Mouse (Mus musculus): ENCODE measurements at regions not wholly inside any gene's neighbourhood (a gene's known extent, or its start where the extent isn't known, plus 50 kb on each side); places are given as distances from the start of the nearest gene placed in this dataset.

GRCm38 (mm10) chr13:101570034-101570433, 198.0 kb downstream of the Pik3r1 start:
- Histone ChIP-seq H3K36me3 (replicated peaks; ENCODE audit: control insufficient read depth, insufficient read depth) (no peaks in the 10 kb centered on the region), H3K4me2 (replicated peaks) (no peak overlapping the region), H3K9me3 (ENCODE audit: control insufficient read depth, low read length) (no peaks in the 10 kb centered on the region), H3K4me3 (replicated peaks; ENCODE audit: low read length) (no peak overlapping the region), H3K9ac (no peak overlapping the region), H3K27ac (no peak overlapping the region), H3K27me3 (ENCODE audit: control insufficient read depth, insufficient read depth, low read length) (no peaks in the 10 kb centered on the region), H3K4me1 (replicated peaks; ENCODE audit: control insufficient read depth, insufficient read depth, low read length) (no peaks in the 10 kb centered on the region)
- 26% methylated on average over 4 of the region's 4 CpGs for WGBS
- DNase-seq (ENCODE audit: low spot score) (no peak), ATAC-seq (ENCODE audit: low FRiP score) (no peak)

GRCm38 (mm10) chr13:101568985-101569631, 198.9 kb downstream of the Pik3r1 start:
- Histone ChIP-seq H3K36me3 (replicated peaks; ENCODE audit: control insufficient read depth, insufficient read depth) (no peaks in the 10 kb centered on the region), H3K4me2 (replicated peaks) (no peak overlapping the region), H3K9me3 (ENCODE audit: control insufficient read depth, low read length) (no peaks in the 10 kb centered on the region), H3K27ac (no peak overlapping the region), H3K4me1 (replicated peaks; ENCODE audit: control insufficient read depth, insufficient read depth, low read length) (no peaks in the 10 kb centered on the region), H3K4me3 (replicated peaks; ENCODE audit: low read length) (no peak overlapping the region), H3K9ac (no peak overlapping the region), H3K27me3 (ENCODE audit: control insufficient read depth, insufficient read depth, low read length) (no peaks in the 10 kb centered on the region)
- 56% methylated on average over 6 of the region's 6 CpGs for WGBS
- ATAC-seq (ENCODE audit: low FRiP score) (0 out of 2 replicates have a peak, but pooled peaks have one; percentile 24), DNase-seq (ENCODE audit: low spot score) (no peak)

- 86% methylated on average over 1 of the region's 1 CpGs for WGBS
These were observed 202.7 kb downstream of the Pik3r1 start for GRCm38 (mm10) chr13:101565323-101565722.

GRCm38 (mm10) chr13:101555371-101555874, 212.6 kb downstream of the Pik3r1 start:
- ATAC-seq (ENCODE audit: low FRiP score) = no peak
- H3K4me2 ChIP-seq (replicated peaks) = no peak overlapping the region
- H3K27ac ChIP-seq = no peak overlapping the region
- no peak for DNase-seq (ENCODE audit: low spot score)
- H3K9me3 ChIP-seq (ENCODE audit: control insufficient read depth, low read length) = no peaks in the 10 kb centered on the region
- H3K36me3 ChIP-seq (replicated peaks; ENCODE audit: control insufficient read depth, insufficient read depth) = no peaks in the 10 kb centered on the region
- H3K27me3 ChIP-seq (ENCODE audit: control insufficient read depth, insufficient read depth, low read length) = no peaks in the 10 kb centered on the region
- H3K4me1 ChIP-seq (replicated peaks; ENCODE audit: control insufficient read depth, insufficient read depth, low read length) = no peaks in the 10 kb centered on the region
- H3K9ac ChIP-seq = no peak overlapping the region
- H3K4me3 ChIP-seq (replicated peaks; ENCODE audit: low read length) = no peak overlapping the region
- 92% methylated on average over 3 of the region's 3 CpGs for WGBS

More at GRCm38 (mm10) chr13:101565323-101565722, 202.7 kb downstream of the Pik3r1 start:
- ATAC-seq (ENCODE audit: low FRiP score) (no peak), DNase-seq (ENCODE audit: low spot score) (no peak)
- Histone ChIP-seq H3K9me3 (ENCODE audit: control insufficient read depth, low read length) (no peaks in the 10 kb centered on the region), H3K4me2 (replicated peaks) (no peak overlapping the region), H3K27me3 (ENCODE audit: control insufficient read depth, insufficient read depth, low read length) (no peaks in the 10 kb centered on the region), H3K9ac (no peak overlapping the region), H3K4me1 (replicated peaks; ENCODE audit: control insufficient read depth, insufficient read depth, low read length) (no peaks in the 10 kb centered on the region), H3K36me3 (replicated peaks; ENCODE audit: control insufficient read depth, insufficient read depth) (no peaks in the 10 kb centered on the region), H3K27ac (no peak overlapping the region), H3K4me3 (replicated peaks; ENCODE audit: low read length) (no peak overlapping the region)

DNA sequence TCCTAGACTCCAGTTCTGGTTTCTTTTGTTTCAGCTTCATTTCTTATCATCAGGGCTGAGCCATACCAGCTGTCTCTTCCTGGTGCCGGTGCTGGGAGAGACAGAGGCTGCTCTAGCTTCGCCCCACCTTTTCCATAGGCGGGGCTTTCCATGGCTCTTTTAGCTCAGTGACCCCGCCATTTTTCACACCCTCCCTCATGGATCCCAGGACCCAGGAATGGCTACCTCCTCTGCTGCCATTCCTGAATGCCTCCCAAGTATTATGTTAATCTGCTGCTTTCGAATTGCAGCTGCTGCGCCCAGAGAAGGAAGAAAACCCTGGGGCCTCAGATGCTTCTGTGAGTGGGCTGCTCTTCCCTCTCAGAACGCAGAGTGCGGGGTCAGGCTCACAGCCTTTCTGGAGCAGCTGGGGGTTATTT, 214.9 kb downstream of the Pik3r1 start:
- Histone ChIP-seq H3K4me3 (replicated peaks; ENCODE audit: low read length) (no peak overlapping the region), H3K4me1 (replicated peaks; ENCODE audit: control insufficient read depth, insufficient read depth, low read length) (no peaks in the 10 kb centered on the region), H3K4me2 (replicated peaks) (no peak overlapping the region), H3K27ac (no peak overlapping the region), H3K36me3 (replicated peaks; ENCODE audit: control insufficient read depth, insufficient read depth) (no peaks in the 10 kb centered on the region), H3K9ac (no peak overlapping the region), H3K9me3 (ENCODE audit: control insufficient read depth, low read length) (no peaks in the 10 kb centered on the region), H3K27me3 (ENCODE audit: control insufficient read depth, insufficient read depth, low read length) (no peaks in the 10 kb centered on the region)
- WGBS = 52% methylated on average over 8 of the region's 8 CpGs
- DNase-seq (ENCODE audit: low spot score) (no peak), ATAC-seq (ENCODE audit: low FRiP score) (no peak)

- Histone ChIP-seq H3K27ac (no peak overlapping the region), H3K4me2 (replicated peaks) (no peak overlapping the region), H3K9me3 (ENCODE audit: control insufficient read depth, low read length) (no peaks in the 10 kb centered on the region), H3K27me3 (ENCODE audit: control insufficient read depth, insufficient read depth, low read length) (no peaks in the 10 kb centered on the region), H3K36me3 (replicated peaks; ENCODE audit: control insufficient read depth, insufficient read depth) (no peaks in the 10 kb centered on the region), H3K4me1 (replicated peaks; ENCODE audit: control insufficient read depth, insufficient read depth, low read length) (no peaks in the 10 kb centered on the region), H3K4me3 (replicated peaks; ENCODE audit: low read length) (no peak overlapping the region), H3K9ac (no peak overlapping the region)
- ATAC-seq (ENCODE audit: low FRiP score) = no peak
- WGBS = 93% methylated on average over 2 of the region's 2 CpGs
- DNase-seq (ENCODE audit: low spot score) = no peak
These were observed 215.6 kb downstream of the Pik3r1 start for GRCm38 (mm10) chr13:101552451-101552850.

GRCm38 (mm10) chr13:101551068-101551467, 216.9 kb downstream of the Pik3r1 start:
- 95% methylated on average over 6 of the region's 6 CpGs for WGBS
- Histone ChIP-seq H3K27me3 (ENCODE audit: control insufficient read depth, insufficient read depth, low read length) (no peaks in the 10 kb centered on the region), H3K9ac (no peak overlapping the region), H3K4me1 (replicated peaks; ENCODE audit: control insufficient read depth, insufficient read depth, low read length) (no peaks in the 10 kb centered on the region), H3K9me3 (ENCODE audit: control insufficient read depth, low read length) (no peaks in the 10 kb centered on the region), H3K27ac (no peak overlapping the region), H3K4me2 (replicated peaks) (no peak overlapping the region), H3K4me3 (replicated peaks; ENCODE audit: low read length) (no peak overlapping the region), H3K36me3 (replicated peaks; ENCODE audit: control insufficient read depth, insufficient read depth) (no peaks in the 10 kb centered on the region)
- ATAC-seq (ENCODE audit: low FRiP score) = no peak
- DNase-seq (ENCODE audit: low spot score) = no peak

GRCm38 (mm10) chr13:101550526-101550925, 217.5 kb downstream of the Pik3r1 start:
- 69% methylated on average over 5 of the region's 5 CpGs for WGBS
- Histone ChIP-seq H3K27ac (no peak overlapping the region), H3K4me1 (replicated peaks; ENCODE audit: control insufficient read depth, insufficient read depth, low read length) (no peaks in the 10 kb centered on the region), H3K9ac (no peak overlapping the region), H3K4me2 (replicated peaks) (no peak overlapping the region), H3K27me3 (ENCODE audit: control insufficient read depth, insufficient read depth, low read length) (no peaks in the 10 kb centered on the region), H3K9me3 (ENCODE audit: control insufficient read depth, low read length) (no peaks in the 10 kb centered on the region), H3K4me3 (replicated peaks; ENCODE audit: low read length) (no peak overlapping the region), H3K36me3 (replicated peaks; ENCODE audit: control insufficient read depth, insufficient read depth) (no peaks in the 10 kb centered on the region)
- DNase-seq (ENCODE audit: low spot score) (no peak), ATAC-seq (ENCODE audit: low FRiP score) (no peak)

GRCm38 (mm10) chr13:101547887-101548286, 220.1 kb downstream of the Pik3r1 start:
- Histone ChIP-seq H3K27ac (no peak overlapping the region), H3K4me2 (replicated peaks) (no peak overlapping the region), H3K36me3 (replicated peaks; ENCODE audit: control insufficient read depth, insufficient read depth) (no peaks in the 10 kb centered on the region), H3K27me3 (ENCODE audit: control insufficient read depth, insufficient read depth, low read length) (no peaks in the 10 kb centered on the region), H3K9me3 (ENCODE audit: control insufficient read depth, low read length) (no peaks in the 10 kb centered on the region), H3K4me1 (replicated peaks; ENCODE audit: control insufficient read depth, insufficient read depth, low read length) (no peaks in the 10 kb centered on the region), H3K9ac (no peak overlapping the region), H3K4me3 (replicated peaks; ENCODE audit: low read length) (no peak overlapping the region)
- DNase-seq (ENCODE audit: low spot score) (no peak), ATAC-seq (ENCODE audit: low FRiP score) (no peak)
- WGBS = 51% methylated on average over 6 of the region's 6 CpGs

DNA sequence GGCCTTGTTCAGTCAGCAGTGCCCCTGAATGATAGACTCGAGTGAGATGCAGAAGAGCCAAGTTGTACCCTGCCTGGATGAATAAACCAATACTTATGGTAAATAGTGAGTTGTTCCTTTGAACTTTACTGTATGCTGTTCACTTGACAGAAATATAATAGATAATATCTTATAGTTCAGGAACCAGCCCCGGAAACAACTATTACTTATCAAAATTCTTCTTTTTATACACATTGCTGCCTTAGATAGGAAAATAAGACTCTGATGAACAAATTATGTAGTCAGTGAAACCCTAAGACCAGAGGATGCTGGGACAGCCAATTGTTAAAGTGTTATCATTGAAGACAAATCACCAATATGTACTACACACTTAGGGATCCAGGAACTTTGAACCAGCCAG, 220.7 kb downstream of the Pik3r1 start:
- no peaks in the 10 kb centered on the region for H3K36me3 ChIP-seq (replicated peaks; ENCODE audit: control insufficient read depth, insufficient read depth)
- H3K27me3 ChIP-seq (ENCODE audit: control insufficient read depth, insufficient read depth, low read length) = no peaks in the 10 kb centered on the region
- 91% methylated on average over 2 of the region's 2 CpGs for WGBS
- no peak overlapping the region for H3K27ac ChIP-seq
- no peak overlapping the region for H3K4me3 ChIP-seq (replicated peaks; ENCODE audit: low read length)
- DNase-seq (ENCODE audit: low spot score) = no peak
- no peak overlapping the region for H3K4me2 ChIP-seq (replicated peaks)
- no peaks in the 10 kb centered on the region for H3K9me3 ChIP-seq (ENCODE audit: control insufficient read depth, low read length)
- no peak overlapping the region for H3K9ac ChIP-seq
- no peak for ATAC-seq (ENCODE audit: low FRiP score)
- no peaks in the 10 kb centered on the region for H3K4me1 ChIP-seq (replicated peaks; ENCODE audit: control insufficient read depth, insufficient read depth, low read length)
